Mouse (Mus musculus) urinary bladder, postnatal 14 days (tissue): ENCODE measurements around the gene Anxa7.

Experiments
- DNase-seq: peaks from one replicate; pipeline ENCODE4 v3.0.0; 2021; ENCODE audit warnings: low spot score

The Anxa7 gene

DNA sequence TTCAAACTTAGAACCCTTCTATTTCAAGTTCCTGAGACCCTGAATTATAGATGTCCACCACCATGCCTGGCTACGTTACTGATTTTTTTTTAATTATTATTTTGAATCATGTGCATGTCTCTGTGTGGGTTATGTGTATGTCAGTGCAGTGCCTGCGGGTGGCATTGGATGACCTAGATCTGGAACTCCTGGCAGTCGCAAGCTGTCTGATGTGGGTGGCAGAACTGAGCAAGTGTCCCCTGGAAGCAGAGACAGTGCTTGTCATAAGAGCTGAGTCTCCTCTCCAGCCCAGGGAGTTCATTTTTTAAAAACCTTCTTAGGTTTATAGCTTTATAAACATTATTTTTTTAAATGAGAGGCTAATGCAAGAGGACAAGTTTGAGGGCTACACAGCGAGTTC lies 47.5 kb downstream of the Anxa7 start:
- DNase-seq = no peak

DNA sequence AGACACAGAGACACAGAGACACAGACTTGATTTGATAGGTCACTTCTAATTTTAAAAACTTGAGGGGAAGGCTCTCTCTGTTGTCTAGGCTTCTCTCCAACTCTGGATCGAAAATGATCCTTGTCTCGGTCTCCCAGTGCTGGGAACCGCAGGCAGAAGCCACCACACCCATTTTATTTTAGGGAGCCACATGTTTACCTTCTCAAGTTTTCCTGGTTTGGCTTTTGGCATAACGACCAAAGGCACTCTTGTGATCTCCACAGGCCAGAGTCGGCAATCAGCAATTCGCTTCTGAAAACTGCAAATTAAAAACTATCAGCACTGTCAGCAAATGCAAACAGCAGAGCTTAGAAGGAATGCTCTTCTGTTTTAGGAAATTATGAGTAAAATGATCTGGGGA lies 48.2 kb downstream of the Anxa7 start:
- DNase-seq = no peak

DNA sequence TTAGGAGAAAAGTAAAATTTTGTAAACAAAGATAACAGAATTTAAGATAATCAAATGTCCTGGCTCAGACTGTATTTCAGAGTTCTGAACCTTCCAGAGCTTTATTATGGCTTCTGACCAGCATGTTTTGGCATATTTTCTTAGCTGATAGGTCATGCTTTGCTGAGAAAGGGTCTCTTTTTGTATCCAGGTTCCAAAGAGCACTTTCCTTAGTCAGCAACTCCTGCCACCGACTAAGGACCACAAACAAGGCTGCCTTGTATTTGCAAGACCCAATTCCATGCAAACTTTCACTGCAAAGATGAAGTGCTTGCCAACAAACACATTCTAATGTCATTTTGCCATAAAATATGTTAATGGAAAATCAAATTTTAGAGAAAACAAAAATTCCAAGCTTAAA lies 50.1 kb downstream of the Anxa7 start:
- DNase-seq = no peak

DNA sequence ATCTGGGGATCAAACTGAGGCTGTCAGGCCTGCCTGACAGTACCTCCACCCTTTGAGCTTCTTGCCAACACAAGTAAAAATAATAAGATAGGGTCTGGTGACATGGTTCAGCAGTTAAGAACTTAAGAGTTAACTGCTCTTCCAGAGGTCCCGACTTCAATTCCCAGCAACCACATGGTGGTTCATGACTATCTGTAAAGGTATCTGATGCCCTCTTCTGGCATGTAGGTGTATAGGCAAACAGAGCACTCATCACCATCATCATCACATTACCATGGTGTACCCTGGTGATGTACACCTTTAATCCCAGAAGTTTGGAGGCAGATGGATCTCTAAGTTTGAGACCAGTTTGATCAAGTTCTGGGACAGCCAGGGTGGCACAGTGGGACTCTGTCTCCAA lies 51.3 kb downstream of the Anxa7 start:
- no peak for DNase-seq

DNA sequence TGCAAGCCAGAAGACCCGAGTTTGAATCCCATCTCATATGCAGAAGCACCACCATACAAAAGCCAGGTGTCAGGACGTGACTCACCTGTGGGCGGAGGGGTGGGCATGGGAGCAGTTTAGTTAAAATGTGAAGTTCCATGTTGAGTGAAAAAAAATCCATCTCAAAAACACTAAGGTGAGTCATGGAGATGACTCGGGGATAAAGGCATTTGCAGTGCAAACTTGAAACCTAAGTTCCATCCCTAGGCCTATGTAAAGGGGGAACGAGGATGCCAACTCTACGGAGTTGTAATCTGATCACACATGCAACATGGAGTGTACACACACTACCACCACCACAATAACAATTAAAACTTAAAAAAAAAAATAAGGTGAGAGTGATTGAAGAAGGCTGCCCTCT lies 56.9 kb downstream of the Anxa7 start:
- no peak for DNase-seq

DNA sequence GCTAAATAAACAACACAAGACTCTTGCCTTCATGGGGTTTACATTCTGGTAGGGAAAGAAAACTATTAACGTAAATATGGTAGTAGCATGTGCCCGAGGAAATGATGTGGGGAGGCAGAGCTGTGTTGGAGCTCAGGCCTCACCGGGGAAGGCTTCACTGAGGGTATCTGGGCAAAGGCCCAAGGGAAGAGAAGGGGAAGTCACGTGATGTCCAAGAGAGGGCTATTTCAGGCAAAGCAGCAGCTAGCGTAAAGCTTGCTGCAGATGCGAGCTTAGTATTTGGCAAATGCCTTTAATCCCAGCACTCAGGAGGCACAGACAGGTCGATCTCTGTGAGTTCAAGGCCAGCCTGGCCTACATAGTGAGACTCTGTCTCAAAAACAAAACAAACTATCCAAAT lies 57.7 kb downstream of the Anxa7 start:
- no peak for DNase-seq
